Mouse (Mus musculus): ENCODE measurements around the gene Lama4.

The Lama4 gene

DNA sequence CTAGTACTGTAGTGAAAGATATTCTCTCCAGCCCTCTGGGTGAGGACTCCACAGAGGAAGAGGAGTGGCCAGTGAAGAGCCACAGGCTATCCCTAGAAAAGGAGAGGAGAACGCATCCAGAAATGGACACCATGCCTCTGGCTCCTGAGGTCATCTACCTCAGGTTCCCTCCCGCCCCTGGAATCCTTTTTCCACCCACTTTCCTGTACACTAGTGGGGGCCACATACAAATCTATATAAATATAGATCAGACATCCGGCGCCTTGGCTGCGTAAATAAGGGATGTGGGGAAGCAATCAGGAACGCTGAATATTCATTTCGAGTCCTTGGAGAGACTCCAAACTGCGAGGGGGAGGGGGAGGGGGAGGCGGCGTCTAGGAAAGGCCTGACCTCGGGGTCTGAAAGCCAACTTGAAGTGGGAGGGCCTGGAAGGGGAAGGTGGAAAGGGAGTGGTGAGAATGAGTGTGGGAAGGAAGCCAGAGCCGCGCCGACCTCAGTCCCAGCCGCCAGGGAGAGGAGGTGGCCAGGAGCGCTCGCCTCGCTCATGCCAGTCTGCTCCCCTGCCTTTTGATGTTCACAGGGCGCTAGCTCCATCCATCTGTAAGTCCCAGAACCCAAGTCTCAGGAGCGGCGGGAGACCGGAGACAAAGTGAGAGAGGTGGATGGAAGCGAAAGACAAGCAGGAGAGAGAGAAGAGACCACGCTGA, at the start of gene Lama4:
Lama4 (plus strand) TSS at position 441 of the 707 bp plus-strand sequence.
- no peak for DNase-seq

GRCm38 (mm10) chr10:38916027-38916617, 49.2 kb upstream of the Lama4 start:
- no peak for DNase-seq

GRCm38 (mm10) chr10:38928940-38929697, 36.2 kb upstream of the Lama4 start:
- DNase-seq = no peak

GRCm38 (mm10) chr10:38944701-38945100, 20.6 kb upstream of the Lama4 start:
- no peak for DNase-seq

- DNase-seq = no peak
Measured at GRCm38 (mm10) chr10:38961920-38962319, 3.4 kb upstream of the Lama4 start.

GRCm38 (mm10) chr10:38964719-38965074, 618 bp upstream of the Lama4 start:
- DNase-seq = no peak

GRCm38 (mm10) chr10:38965857-38966256, 542 bp downstream of the Lama4 start:
- no peak for DNase-seq

DNA sequence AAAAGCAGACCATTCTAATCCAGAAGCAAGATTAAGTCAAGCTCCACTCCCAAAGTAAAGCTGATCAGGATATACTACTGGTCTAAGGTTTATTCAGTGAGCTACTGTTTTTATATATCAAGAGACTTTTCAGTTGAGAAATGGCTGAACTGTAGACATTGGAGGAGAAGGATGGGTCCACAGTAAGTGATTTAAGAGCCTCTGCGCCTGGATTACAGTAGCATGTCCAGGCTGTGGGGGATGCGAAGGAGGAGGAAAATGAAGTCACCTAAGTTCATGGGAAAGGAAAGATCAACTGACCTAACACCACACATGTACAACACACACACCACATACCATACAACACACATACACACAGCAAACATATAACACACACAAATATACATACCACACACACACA, 1.3 kb downstream of the Lama4 start:
- no peak for DNase-seq

- DNase-seq = no peak
Measured at GRCm38 (mm10) chr10:38968326-38969072, 3.2 kb downstream of the Lama4 start.

DNA sequence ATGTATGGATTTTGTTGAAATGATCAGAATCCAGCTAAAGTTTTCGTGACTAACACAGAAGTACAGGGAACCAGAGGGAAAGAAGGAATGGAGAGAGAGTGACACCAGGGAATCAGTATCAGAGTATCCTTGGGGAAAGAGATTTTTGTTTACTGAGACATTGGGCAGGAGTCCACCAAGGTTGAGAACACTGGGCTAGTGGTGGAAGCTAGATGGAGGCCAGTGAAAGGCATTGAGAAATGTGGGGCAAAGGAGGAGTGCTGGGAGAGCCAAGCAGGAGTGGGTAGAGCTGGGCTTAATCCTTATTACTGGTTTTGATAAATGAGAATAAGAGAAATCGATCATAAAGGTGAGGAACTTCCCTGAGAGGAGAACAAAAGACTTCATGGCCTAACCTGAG, 4.2 kb downstream of the Lama4 start:
- DNase-seq = no peak

GRCm38 (mm10) chr10:38969975-38970374, 4.7 kb downstream of the Lama4 start:
- DNase-seq = no peak

GRCm38 (mm10) chr10:38972221-38972946, 7.1 kb downstream of the Lama4 start:
- DNase-seq = no peak

DNA sequence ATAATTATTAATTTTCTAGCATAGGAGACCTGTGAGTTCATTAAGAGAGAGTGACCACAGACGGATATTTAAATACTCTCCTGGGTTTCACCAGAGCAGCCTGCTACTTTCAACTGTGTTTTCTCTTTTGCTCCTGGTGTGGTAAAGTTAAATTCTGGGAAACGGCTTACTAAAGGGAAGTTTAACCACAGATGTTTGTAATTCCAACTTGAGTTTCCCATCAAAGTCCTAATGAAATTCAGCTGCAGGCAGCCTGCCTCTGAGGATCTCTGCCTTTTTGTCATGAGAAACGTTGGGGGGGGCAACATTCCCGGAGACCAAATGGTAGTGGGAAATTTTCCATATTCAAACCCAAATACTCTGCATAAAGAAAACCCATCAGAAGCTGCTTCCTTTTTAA, 7.7 kb downstream of the Lama4 start:
- DNase-seq = no peak

- DNase-seq = no peak
Measured at GRCm38 (mm10) chr10:38978195-38978594, 12.9 kb downstream of the Lama4 start.

- DNase-seq = no peak
Measured at GRCm38 (mm10) chr10:38979699-38980098, 14.4 kb downstream of the Lama4 start.

DNA sequence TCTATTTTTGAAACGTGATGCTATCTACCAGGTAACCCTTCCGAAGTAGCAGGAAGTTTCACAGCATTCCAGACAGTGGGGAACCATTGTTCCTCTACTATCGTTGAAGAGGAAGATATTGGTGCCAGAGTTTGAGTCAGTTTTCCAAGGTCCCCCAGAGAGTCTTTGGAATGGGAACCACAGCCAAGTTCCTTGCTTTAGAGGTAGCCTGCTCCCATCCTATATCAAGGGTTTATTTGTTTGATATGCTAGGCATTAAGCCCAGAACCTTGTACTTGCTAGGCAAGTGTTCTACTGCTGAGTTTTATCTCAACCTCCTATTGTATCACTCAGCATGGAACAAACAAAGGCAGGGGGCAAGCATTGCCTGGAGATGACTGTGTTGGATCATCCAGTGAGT, 15.7 kb downstream of the Lama4 start:
- DNase-seq = no peak

GRCm38 (mm10) chr10:38984358-38985075, 19.2 kb downstream of the Lama4 start:
- DNase-seq = no peak

- DNase-seq = no peak
Measured at GRCm38 (mm10) chr10:38986053-38986452, 20.7 kb downstream of the Lama4 start.

GRCm38 (mm10) chr10:38992827-38993226, 27.5 kb downstream of the Lama4 start:
- no peak for DNase-seq

DNA sequence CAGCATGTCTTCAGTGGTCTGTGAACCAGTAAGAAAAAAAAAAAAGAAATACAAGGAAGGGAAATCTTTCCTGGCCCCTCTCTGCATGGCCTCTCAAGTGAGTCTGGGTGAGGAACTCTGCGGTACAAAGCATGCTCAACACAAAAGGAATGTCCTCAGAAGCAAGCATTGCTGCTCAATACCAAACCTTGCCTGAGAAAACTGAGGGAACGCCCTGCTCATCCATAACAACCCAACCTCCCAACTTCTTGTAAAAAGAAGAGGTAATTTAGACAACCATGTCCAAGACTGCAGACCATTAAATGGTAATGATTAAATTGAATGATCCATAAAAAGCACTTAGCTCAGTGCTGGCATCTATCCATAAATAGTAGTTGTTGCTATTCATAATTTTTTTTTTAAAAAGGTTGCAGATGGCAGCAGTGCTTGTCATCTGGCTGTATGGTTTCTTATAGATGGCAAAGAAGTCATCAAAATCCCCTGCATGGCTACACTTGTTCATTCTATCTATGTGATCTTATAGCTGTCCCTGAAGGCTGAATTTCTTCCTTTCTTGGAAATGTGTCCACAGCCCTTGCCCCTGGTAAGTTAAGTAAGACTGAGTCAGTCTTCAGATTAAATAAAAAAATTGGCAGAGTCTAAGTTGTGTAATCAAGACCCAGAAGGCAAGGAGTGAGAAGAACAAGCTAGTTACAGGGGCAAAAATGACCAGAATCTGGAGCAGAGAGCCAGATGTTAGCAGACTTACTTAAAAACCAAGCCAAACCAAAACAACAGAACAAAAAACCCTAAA, 28.5 kb downstream of the Lama4 start:
- no peak for DNase-seq
